Mouse (Mus musculus): ENCODE results near the gene Uqcc1.
A peak's percentile ranks its signal among the peaks of the same experiment; 100 is the strongest.
"Not testable (repeated sequence)": the region's sequence is repeated elsewhere in the genome, so short reads cannot be mapped to it uniquely, and the experiment has no call there.

Gene Uqcc1

DNA sequence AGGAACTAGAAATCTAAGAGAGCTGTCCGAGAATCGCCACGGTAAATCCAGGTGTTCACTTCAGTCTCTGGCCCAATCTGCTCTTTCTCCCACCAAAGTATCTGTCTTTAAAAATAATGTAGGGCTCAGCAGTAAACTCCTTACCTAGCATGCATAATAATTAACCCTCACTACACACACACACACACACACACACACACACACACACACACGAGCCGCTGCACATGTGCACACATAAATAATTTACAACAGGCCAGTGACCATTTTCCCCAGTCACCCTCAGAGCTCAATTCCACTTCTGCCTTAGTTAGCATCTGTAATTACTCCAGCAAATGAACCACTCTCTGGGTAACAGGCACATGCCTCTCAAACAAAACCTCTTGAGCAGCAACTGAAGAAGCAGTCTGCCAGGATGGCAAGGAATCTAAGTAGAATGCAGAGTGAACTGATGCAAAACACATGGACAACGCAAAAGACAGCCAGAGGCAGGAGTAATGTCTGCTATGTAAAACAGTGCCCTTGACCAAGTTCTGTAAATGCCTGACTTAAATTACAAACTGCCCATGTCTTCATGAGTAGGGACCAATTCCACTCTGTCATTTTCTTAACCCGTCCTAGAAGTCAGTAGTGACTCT lies 1.3 kb downstream of the Uqcc1 start:
- no peak for DNase-seq

- not testable (repeated sequence) for DNase-seq
Observed at GRCm38 (mm10) chr2:155925213-155925612, 4.9 kb downstream of the Uqcc1 start.

DNA sequence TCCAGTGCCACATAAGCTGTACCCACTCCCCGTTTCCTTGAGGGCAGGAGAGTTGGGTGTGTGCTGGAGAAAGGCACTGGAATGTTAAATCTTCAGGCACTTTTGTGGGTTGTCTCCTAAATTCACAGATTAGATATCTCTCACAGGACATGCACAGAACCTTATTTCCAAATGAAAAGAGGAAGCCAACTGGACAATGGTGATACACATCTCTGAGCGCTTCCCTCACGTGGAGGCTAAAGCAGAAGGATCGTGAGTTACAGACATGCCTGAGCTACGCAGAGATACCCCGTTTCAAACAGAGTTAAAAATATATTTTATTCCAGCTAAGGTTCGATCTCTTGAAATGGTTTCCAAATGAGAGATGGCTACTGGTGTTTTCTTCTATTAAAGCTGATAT lies 7.0 kb downstream of the Uqcc1 start:
- DNase-seq, result no peak

DNA sequence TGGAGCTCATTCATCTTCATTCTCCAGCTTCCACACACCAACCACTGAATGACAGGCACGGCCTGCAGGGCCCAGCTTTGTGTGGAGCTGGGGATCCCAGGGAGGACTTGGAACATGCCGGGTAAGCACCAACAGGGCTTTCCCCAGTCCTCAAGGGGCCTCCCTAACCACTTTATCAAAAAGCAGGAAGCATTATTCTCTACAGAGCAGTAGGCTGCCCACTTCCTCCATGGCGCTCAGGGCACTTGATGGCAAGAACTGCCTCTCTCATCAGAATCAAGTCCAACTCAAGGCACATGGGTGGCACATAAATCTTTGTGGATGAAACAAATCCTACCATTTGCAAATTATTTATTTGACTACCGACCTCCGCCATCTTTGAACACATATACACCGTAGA lies 15.4 kb downstream of the Uqcc1 start:
- DNase-seq, result no peak

GRCm38 (mm10) chr2:155903632-155904008 lies 26.5 kb downstream of the Uqcc1 start:
- no peak for DNase-seq

- DNase-seq, result peak; percentile 23
Observed at GRCm38 (mm10) chr2:155902989-155903631, 27.0 kb downstream of the Uqcc1 start.

- DNase-seq, result peak; percentile 45
Observed at GRCm38 (mm10) chr2:155895046-155895735, 34.9 kb downstream of the Uqcc1 start.

GRCm38 (mm10) chr2:155894307-155895045 lies 35.6 kb downstream of the Uqcc1 start:
- no peak for DNase-seq

- peak; percentile 23 for DNase-seq
Observed at GRCm38 (mm10) chr2:155886776-155887175, 43.3 kb downstream of the Uqcc1 start.

GRCm38 (mm10) chr2:155885271-155885697 lies 44.8 kb downstream of the Uqcc1 start:
- DNase-seq, result no peak

- no peak for DNase-seq
Observed at GRCm38 (mm10) chr2:155882087-155882486, 48.0 kb downstream of the Uqcc1 start.

GRCm38 (mm10) chr2:155878964-155879876 lies 50.9 kb downstream of the Uqcc1 start:
- DNase-seq, result peak; percentile 25

DNA sequence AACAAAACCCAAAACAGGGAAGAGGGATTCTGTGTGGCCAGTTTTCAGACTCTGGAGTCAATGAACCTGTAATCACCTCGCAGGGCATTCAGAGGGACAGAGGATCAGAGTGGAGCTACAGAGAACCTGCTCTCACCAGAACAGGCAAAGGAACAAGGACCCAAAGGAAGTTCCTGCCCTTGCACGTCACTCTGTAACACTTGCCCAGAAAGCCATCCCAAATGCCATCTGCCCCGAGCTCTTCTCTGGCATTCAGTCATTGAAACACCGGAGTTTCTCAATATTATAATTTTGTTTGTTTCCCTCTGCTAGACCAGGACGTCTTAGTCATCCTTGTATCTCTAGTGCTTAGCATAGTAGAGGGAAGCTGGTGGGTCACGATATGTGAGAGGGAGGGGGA lies 56.5 kb downstream of the Uqcc1 start:
- no peak for DNase-seq

- no peak for DNase-seq
Observed at GRCm38 (mm10) chr2:155872930-155873507, 57.1 kb downstream of the Uqcc1 start.

DNA sequence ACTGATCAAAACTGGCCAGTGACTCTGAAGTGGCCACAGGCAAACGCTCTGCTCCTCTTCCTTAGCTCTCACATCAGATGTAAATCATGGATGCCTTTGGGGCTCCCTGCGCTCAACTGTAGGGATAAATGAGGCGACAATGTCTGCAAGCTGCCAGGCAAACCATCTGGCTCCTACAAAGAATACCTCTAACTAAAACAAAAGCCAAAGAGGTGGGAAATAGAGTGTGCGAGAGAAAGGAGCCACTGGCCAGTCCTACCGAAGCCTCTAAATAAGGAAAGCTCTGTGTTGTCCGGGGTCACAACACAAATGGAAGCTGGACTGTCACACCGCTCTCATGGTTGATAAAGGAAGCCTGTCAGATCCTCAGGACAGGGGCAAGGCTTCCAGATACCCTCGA lies 57.6 kb downstream of the Uqcc1 start:
- no peak for DNase-seq

DNA sequence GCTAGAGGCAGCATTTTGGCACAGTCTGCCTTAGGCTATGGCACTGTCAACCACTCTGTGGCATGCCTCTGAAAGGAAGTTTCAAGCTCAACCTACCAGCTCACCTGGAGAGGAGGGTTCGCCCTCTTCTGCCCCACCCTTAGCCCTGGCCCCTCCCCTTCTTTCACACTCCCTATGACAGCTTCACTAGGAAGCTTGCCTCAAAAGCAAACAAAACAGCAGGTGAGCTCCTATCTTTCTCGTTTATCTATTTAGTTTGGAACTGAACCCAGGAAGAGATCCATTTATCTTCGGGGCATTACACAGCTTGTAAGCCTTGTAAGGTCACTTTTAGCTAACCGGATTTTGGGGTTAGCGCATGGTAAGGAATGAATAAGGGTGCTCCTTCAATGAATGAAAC lies 60.3 kb downstream of the Uqcc1 start:
- no peak for DNase-seq

DNA sequence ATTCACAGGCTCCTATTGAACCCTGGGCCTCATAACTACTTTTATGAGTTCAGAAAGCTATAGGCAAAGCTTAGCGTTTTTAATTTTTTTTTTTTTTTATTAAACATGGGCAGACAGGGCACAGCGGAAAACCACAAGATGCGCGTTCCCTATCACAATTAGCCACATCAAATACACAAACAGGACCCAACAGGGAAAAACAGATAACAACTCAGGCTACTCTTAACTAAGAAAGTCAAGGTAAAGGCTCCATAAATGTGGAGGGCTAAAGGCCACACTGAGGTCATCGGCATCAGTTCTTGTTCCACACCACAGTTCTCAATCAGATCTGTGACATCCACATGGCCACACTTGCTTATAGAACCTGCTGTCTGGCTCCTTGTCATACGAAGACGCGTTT lies 61.8 kb downstream of the Uqcc1 start:
- DNase-seq, result no peak

DNA sequence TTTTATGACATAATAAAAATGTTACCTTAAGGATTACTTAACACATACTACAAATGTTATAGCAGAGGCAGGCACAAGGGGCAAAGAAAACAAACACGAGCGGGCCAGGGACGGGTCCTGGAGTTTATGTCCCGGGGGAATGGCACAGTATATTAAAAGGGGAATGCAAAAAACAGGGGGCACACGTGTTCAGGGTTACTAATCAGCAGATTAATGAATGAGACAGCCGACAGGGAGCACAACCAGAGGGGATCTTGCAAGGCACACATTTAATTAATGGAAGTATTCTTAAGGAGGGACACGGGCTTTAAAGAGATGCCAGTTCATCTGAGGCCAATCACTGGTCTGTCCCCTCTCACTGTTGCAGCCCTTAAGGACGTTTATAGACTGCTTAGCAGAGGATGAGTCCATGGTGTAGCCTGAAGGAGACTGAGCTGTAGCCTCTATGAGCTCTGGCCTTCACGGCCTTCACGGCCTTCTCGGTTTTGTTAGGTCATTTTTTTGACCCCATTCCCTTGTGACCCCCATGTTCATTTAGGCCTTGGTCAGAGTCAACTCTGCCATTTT lies 66.7 kb downstream of the Uqcc1 start:
- DNase-seq, result no peak

GRCm38 (mm10) chr2:155862573-155863300 lies 67.4 kb downstream of the Uqcc1 start:
- no peak for DNase-seq

DNA sequence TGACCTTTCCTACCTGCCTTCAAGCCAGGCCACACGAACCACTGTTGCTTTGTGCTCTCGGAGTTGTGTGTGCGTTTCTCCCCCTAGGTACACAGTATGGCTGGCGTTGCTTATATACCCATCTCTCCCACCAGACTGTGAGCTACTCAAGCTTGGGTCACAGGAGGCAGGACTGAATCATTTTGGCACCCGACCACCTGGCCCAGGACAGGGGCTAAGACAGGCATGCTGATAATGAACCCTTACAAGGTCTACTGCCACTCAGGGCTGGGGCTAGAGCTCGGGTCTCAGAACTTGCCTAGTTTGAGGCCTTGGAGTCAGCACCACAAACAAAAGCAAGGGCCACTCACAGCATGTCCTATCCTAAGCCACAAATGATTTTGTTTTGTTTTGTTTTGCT lies 68.5 kb downstream of the Uqcc1 start:
- DNase-seq, result no peak

GRCm38 (mm10) chr2:155860102-155860501 lies 70.0 kb downstream of the Uqcc1 start:
- DNase-seq, result no peak
